Comparison of ENCODE assay signal across 19 mouse cellular contexts in the genomic region with DNA sequence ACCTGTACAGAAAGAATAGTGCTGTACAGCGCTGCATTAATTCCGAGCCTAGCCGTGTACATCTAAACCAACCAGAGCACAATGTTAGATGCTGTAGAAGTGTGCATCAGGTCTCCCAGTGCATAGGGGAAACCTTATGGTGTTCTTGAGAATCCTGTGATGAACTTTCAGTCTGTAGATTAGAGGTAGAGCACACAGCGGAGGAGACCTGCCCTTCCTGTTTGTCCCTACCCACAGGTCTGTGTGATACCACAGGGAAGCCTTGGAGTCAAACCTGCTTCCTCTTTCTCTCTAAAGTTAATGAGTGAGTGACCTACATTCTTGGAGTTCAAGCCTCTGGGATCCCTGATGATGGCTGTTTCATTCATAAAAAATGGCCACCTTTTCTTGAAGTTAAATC. TPM values are rescaled to one million over a fixed set of nuclear protein-coding genes. Genes with fewer than 3 reads are reported as not detected.
DNase-seq lines count a peak whose midpoint lies in the region; ATAC-seq lines count a peak whose summit lies in the region.
"Had no signal": no experiment of that assay in that cellular context is flagged by ENCODE, and none has a peak within 500 bp of the region (broad histone marks: within the 10 kb centered on the region; RNA-seq: fewer than 3 reads in every experiment).

No protein-coding gene starts in this region.

- H3K27ac ChIP-seq in intestine, embryonic 14.5 days (ENCODE audit: low read depth): no peak overlapping the region
- H3K27ac ChIP-seq in midbrain, embryonic 11.5 days (ENCODE audit: low read depth, low read length): no peak overlapping the region
- H3K27ac ChIP-seq: embryonic facial prominence, embryonic 13.5 days; hindbrain, embryonic 13.5 days; midbrain, embryonic 13.5 days had no signal

- H3K9ac ChIP-seq in intestine, embryonic 14.5 days (ENCODE audit: low read length): no peak overlapping the region
- H3K9ac ChIP-seq in midbrain, embryonic 11.5 days (ENCODE audit: low read length): no peak overlapping the region
- H3K9ac ChIP-seq: embryonic facial prominence, embryonic 13.5 days; forebrain, postnatal 0 days; hindbrain, embryonic 13.5 days; midbrain, embryonic 13.5 days had no signal

- no peak overlapping the region for H3K4me3 ChIP-seq in intestine, embryonic 14.5 days (ENCODE audit: low read depth, low read length)
- H3K4me3 ChIP-seq in midbrain, embryonic 11.5 days (ENCODE audit: low read depth, low read length): no peak overlapping the region
- H3K4me3 ChIP-seq: embryonic facial prominence, embryonic 13.5 days; hindbrain, embryonic 13.5 days; midbrain, embryonic 13.5 days; myocyte had no signal

- H3K4me2 ChIP-seq in intestine, embryonic 14.5 days (ENCODE audit: low read length): no peak overlapping the region
- no peak overlapping the region for H3K4me2 ChIP-seq in midbrain, embryonic 11.5 days
- H3K4me2 ChIP-seq: embryonic facial prominence, embryonic 13.5 days; hindbrain, embryonic 13.5 days; midbrain, embryonic 13.5 days had no signal

- H3K9me3 ChIP-seq in intestine, embryonic 14.5 days (ENCODE audit: control insufficient read depth, low read length): no peaks in the 10 kb centered on the region
- no peaks in the 10 kb centered on the region for H3K9me3 ChIP-seq in midbrain, embryonic 11.5 days (ENCODE audit: control insufficient read depth, low read length)
- H3K9me3 ChIP-seq: embryonic facial prominence, embryonic 13.5 days; hindbrain, embryonic 13.5 days; midbrain, embryonic 13.5 days had no signal

- peak; percentile 58 for DNase-seq in CD4-positive, CD25-positive, alpha-beta regulatory T cell, adult 2 months (ENCODE audit: low read depth, low spot score)
- peak; percentile 24 for DNase-seq in MEL-GATA-1-ER (ENCODE audit: extremely low read depth, low read depth)
- DNase-seq in intestine, embryonic 14.5 days (ENCODE audit: low spot score): peak; percentile 24
- DNase-seq in naive thymus-derived CD4-positive, alpha-beta T cell, adult 2 months (ENCODE audit: low read depth): peak; percentile 60
- no peak for DNase-seq in adrenal gland, adult (ENCODE audit: inconsistent age in 2 of 2, low spot score in 1 of 2)
- no peak for DNase-seq in midbrain, embryonic 11.5 days (ENCODE audit: low spot score, missing footprints)
- no peak for DNase-seq in cerebellum, adult 11-12 months
- DNase-seq: adrenal gland, postnatal 25 days; cerebellum, adult 2 months; forebrain, postnatal 0 days; left cerebral cortex, postnatal 4 days; lung, adult 18-20 months; lung, postnatal 36 days; spleen, adult 18-20 months; thymus, postnatal 36 days had no signal

- H3K4me1 ChIP-seq in intestine, embryonic 14.5 days (replicated peaks; ENCODE audit: control insufficient read depth, insufficient read depth, low read length): no peaks in the 10 kb centered on the region
- H3K4me1 ChIP-seq in midbrain, embryonic 11.5 days (ENCODE audit: control insufficient read depth, insufficient read depth, low read length): no peaks in the 10 kb centered on the region
- H3K4me1 ChIP-seq: embryonic facial prominence, embryonic 13.5 days; hindbrain, embryonic 13.5 days; midbrain, embryonic 13.5 days had no signal

- no peak for ATAC-seq in intestine, embryonic 14.5 days (replicated peaks; ENCODE audit: low FRiP score, low TSS enrichment, low read depth)
- no peak for ATAC-seq in midbrain, embryonic 11.5 days (ENCODE audit: low FRiP score)
- ATAC-seq: forebrain, postnatal 0 days; midbrain, embryonic 13.5 days had no signal

- H3K36me3 ChIP-seq in intestine, embryonic 14.5 days (ENCODE audit: control insufficient read depth, insufficient read depth, low read length): no peaks in the 10 kb centered on the region
- no peaks in the 10 kb centered on the region for H3K36me3 ChIP-seq in midbrain, embryonic 11.5 days (ENCODE audit: control insufficient read depth, insufficient read depth, low read length)
- H3K36me3 ChIP-seq: embryonic facial prominence, embryonic 13.5 days; hindbrain, embryonic 13.5 days; midbrain, embryonic 13.5 days had no signal

- H3K27me3 ChIP-seq in intestine, embryonic 14.5 days (replicated peaks; ENCODE audit: control insufficient read depth, insufficient read depth, low read length): no peaks in the 10 kb centered on the region
- H3K27me3 ChIP-seq in midbrain, embryonic 11.5 days (ENCODE audit: control insufficient read depth, insufficient read depth, low read length): no peaks in the 10 kb centered on the region
- H3K27me3 ChIP-seq: embryonic facial prominence, embryonic 13.5 days; hindbrain, embryonic 13.5 days; midbrain, embryonic 13.5 days had no signal

- 94% methylated on average over 4 of the region's 4 CpGs for WGBS in intestine, embryonic 14.5 days
- 94% methylated on average over 4 of the region's 4 CpGs for WGBS in midbrain, embryonic 11.5 days

RNA-seq across cellular contexts. Expression of a gene that starts 54.2 kb away (rescaled TPM):
- polyA plus RNA-seq in intestine, embryonic 14.5 days (2014; fragmentation: Nextera tagmentation; extraction: Ambion mirVana): 45.8 and 47.0 TPM in 2 replicates
- polyA plus RNA-seq in midbrain, embryonic 11.5 days (2014; fragmentation: Nextera tagmentation; extraction: Ambion mirVana): 13.5 TPM in 2 replicates

Comparison
In these comparisons a context has a peak if more than half of its experiments do, and no peak if none do; other contexts are left out.
1. DNase-seq: peak in CD4-positive, CD25-positive, alpha-beta regulatory T cell, adult 2 months (single experiment), MEL-GATA-1-ER (single experiment), intestine, embryonic 14.5 days (single experiment) and naive thymus-derived CD4-positive, alpha-beta T cell, adult 2 months (single experiment); none in adrenal gland, adult (0 of 2), midbrain, embryonic 11.5 days (single experiment) and cerebellum, adult 11-12 months (single experiment).